Mouse (Mus musculus) myocyte (in vitro differentiated cells): ENCODE measurements at regions not wholly inside any gene's neighbourhood (a gene's known extent, or its start where the extent isn't known, plus 50 kb on each side); places are given as distances from the start of the nearest gene placed in this dataset.

Source experiments
- H3K27me3 ChIP-seq: one replicate; pipeline ENCODE4 v1.6.1; 2011; ENCODE audit not compliant: control insufficient read depth, insufficient read depth, insufficient read length
- H3K36me3 ChIP-seq: one replicate; pipeline ENCODE4 v1.6.1; 2011; ENCODE audit not compliant: control insufficient read depth, insufficient read depth
- H3K4me2 ChIP-seq: one replicate; pipeline ENCODE4 v1.6.1; 2011; ENCODE audit warnings: low read depth, control low read depth
- H3K4me3 ChIP-seq: one replicate; pipeline ENCODE4 v1.5.1; 2011; ENCODE audit warnings: mild to moderate bottlenecking, control low read depth, moderate library complexity
- H3K79me2 ChIP-seq: one replicate; pipeline ENCODE4 v1.6.1; 2011; ENCODE audit not compliant: control insufficient read depth, insufficient read depth
- H3ac ChIP-seq: one replicate; pipeline ENCODE4 v1.6.1; 2011; ENCODE audit not compliant: control insufficient read depth, insufficient read length
- CEBPB ChIP-seq: IDR thresholded peaks from 2 replicates; pipeline ENCODE4 v1.6.1; 2011; ENCODE audit warnings: mild to moderate bottlenecking, moderate library complexity; ENCODE audit not compliant: poor library complexity, insufficient read depth, severe bottlenecking
- E2F4 ChIP-seq: IDR thresholded peaks from one replicate; pipeline ENCODE4 v1.6.1; 2011; ENCODE audit warnings: mild to moderate bottlenecking, control low read depth, moderate library complexity; ENCODE audit not compliant: insufficient read depth
- MAX ChIP-seq: IDR thresholded peaks from one replicate; pipeline ENCODE4 v1.6.1; 2011; ENCODE audit warnings: low read depth, mild to moderate bottlenecking, control low read depth
- MYOD1 ChIP-seq, 3 experiments: IDR thresholded peaks; one replicate each; pipeline ENCODE4 v1.6.1; 2011; ENCODE audit warnings: control low read depth in 2 of 3, low read depth in 2 of 3, mild to moderate bottlenecking in 2 of 3, moderate library complexity in 1 of 3; ENCODE audit not compliant: insufficient read length in 2 of 3, control insufficient read depth in 1 of 3
- MYOG ChIP-seq, 3 experiments: IDR thresholded peaks; one replicate each; pipeline ENCODE4 v1.6.1; 2011; ENCODE audit warnings: control low read depth in 2 of 3, low read depth in 2 of 3, mild to moderate bottlenecking in 2 of 3; ENCODE audit not compliant: insufficient read length in 2 of 3, control insufficient read depth in 1 of 3, insufficient read depth in 1 of 3
- POLR2A ChIP-seq: IDR thresholded peaks from one replicate; pipeline ENCODE4 v1.6.1; 2011; ENCODE audit warnings: low read depth, mild to moderate bottlenecking, control low read depth, moderate library complexity; ENCODE audit not compliant: insufficient read length
- POLR2AphosphoS2 ChIP-seq: IDR thresholded peaks from one replicate; pipeline ENCODE4 v1.6.1; 2011; ENCODE audit warnings: low read depth, control low read depth; ENCODE audit not compliant: insufficient read length
- REST ChIP-seq: IDR thresholded peaks from one replicate; pipeline ENCODE4 v1.6.1; 2011; ENCODE audit warnings: mild to moderate bottlenecking, control low read depth, moderate library complexity; ENCODE audit not compliant: insufficient read depth, insufficient read length
- SRF ChIP-seq: IDR thresholded peaks from one replicate; pipeline ENCODE4 v1.6.1; 2011; ENCODE audit warnings: low read depth; ENCODE audit not compliant: control insufficient read depth, insufficient read length
- TCF12 ChIP-seq: IDR thresholded peaks from one replicate; pipeline ENCODE4 v1.6.1; 2011; ENCODE audit warnings: mild to moderate bottlenecking, control low read depth; ENCODE audit not compliant: poor library complexity, insufficient read depth, severe bottlenecking
- TCF3 ChIP-seq: IDR thresholded peaks from one replicate; pipeline ENCODE4 v1.6.1; 2011; ENCODE audit warnings: low read depth, control low read depth; ENCODE audit not compliant: insufficient read length
- USF1 ChIP-seq: IDR thresholded peaks from one replicate; pipeline ENCODE4 v1.6.1; 2011; ENCODE audit warnings: low read depth, mild to moderate bottlenecking, control low read depth, moderate library complexity

GRCm38 (mm10) chr1:158180095-158180494 lies 176.0 kb downstream of the Brinp2 start:
- TF ChIP-seq MAX, result no peak
- no peak for TF ChIP-seq MYOD1 (IDR thresholded peaks at IDR 0.05; ENCODE audit: control insufficient read depth in 1 of 3, insufficient read length in 2 of 3, low read depth in 2 of 3)
- TF ChIP-seq SRF, result no peak
- no peak for TF ChIP-seq TCF3
- no peak for TF ChIP-seq REST
- no peak for TF ChIP-seq POLR2AphosphoS2
- TF ChIP-seq E2F4, result no peak
- no peak for TF ChIP-seq MYOG (IDR thresholded peaks at IDR 0.05; ENCODE audit: control insufficient read depth in 1 of 3, insufficient read depth in 1 of 3, insufficient read length in 2 of 3, low read depth in 2 of 3)
- no peak for TF ChIP-seq USF1
- no peak for TF ChIP-seq TCF12
- TF ChIP-seq POLR2A, result no peak
- no peak for TF ChIP-seq CEBPB
- no peaks in the 10 kb centered on the region for H3K27me3 ChIP-seq
- no peak overlapping the region for H3ac ChIP-seq
- H3K36me3 ChIP-seq, result no peaks in the 10 kb centered on the region
- H3K4me2 ChIP-seq, result no peak overlapping the region
- H3K79me2 ChIP-seq, result no peaks in the 10 kb centered on the region
- no peak overlapping the region for H3K4me3 ChIP-seq

- Histone ChIP-seq H3K4me2 (no peak overlapping the region), H3K4me3 (no peak overlapping the region), H3ac (no peak overlapping the region), H3K27me3 (no peaks in the 10 kb centered on the region), H3K36me3 (no peaks in the 10 kb centered on the region), H3K79me2 (no peaks in the 10 kb centered on the region)
- TF ChIP-seq MYOD1 (IDR thresholded peaks at IDR 0.05; ENCODE audit: control insufficient read depth in 1 of 3, insufficient read length in 2 of 3, low read depth in 2 of 3) (no peak), POLR2A (no peak), TCF12 (no peak), MAX (no peak), CEBPB (no peak), TCF3 (no peak), REST (no peak), USF1 (no peak), MYOG (IDR thresholded peaks at IDR 0.05; ENCODE audit: control insufficient read depth in 1 of 3, insufficient read depth in 1 of 3, insufficient read length in 2 of 3, low read depth in 2 of 3) (no peak), SRF (no peak)
These were observed 174.8 kb downstream of the Brinp2 start for GRCm38 (mm10) chr1:158181296-158181695.

- H3K79me2 ChIP-seq, result no peaks in the 10 kb centered on the region
- H3ac ChIP-seq, result no peak overlapping the region
- H3K4me2 ChIP-seq, result no peak overlapping the region
- H3K36me3 ChIP-seq, result no peaks in the 10 kb centered on the region
- H3K4me3 ChIP-seq, result no peak overlapping the region
- no peaks in the 10 kb centered on the region for H3K27me3 ChIP-seq
- TF ChIP-seq CEBPB, result no peak
- no peak for TF ChIP-seq MAX
- no peak for TF ChIP-seq MYOD1 (IDR thresholded peaks at IDR 0.05; ENCODE audit: control insufficient read depth in 1 of 3, insufficient read length in 2 of 3, low read depth in 2 of 3)
- no peak for TF ChIP-seq SRF
- TF ChIP-seq POLR2A, result no peak
- TF ChIP-seq TCF12, result no peak
- TF ChIP-seq E2F4, result no peak
- TF ChIP-seq REST, result no peak
- TF ChIP-seq TCF3, result no peak
- TF ChIP-seq USF1, result no peak
These were observed 168.5 kb downstream of the Brinp2 start for GRCm38 (mm10) chr1:158187651-158188050.

- H3K27me3 ChIP-seq, result no peaks in the 10 kb centered on the region
- H3K79me2 ChIP-seq, result no peaks in the 10 kb centered on the region
- H3ac ChIP-seq, result no peak overlapping the region
- H3K36me3 ChIP-seq, result no peaks in the 10 kb centered on the region
- TF ChIP-seq CEBPB, result no peak
- no peak for TF ChIP-seq E2F4
- no peak for TF ChIP-seq USF1
- TF ChIP-seq MYOD1 (IDR thresholded peaks at IDR 0.05; ENCODE audit: control insufficient read depth in 1 of 3, insufficient read length in 2 of 3, low read depth in 2 of 3), result no peak
- no peak for TF ChIP-seq TCF12
- no peak for TF ChIP-seq MAX
- no peak for TF ChIP-seq MYOG (IDR thresholded peaks at IDR 0.05; ENCODE audit: control insufficient read depth in 1 of 3, insufficient read depth in 1 of 3, insufficient read length in 2 of 3, low read depth in 2 of 3)
- no peak for TF ChIP-seq TCF3
- no peak for TF ChIP-seq SRF
- TF ChIP-seq REST, result no peak
- TF ChIP-seq POLR2AphosphoS2, result no peak
- TF ChIP-seq POLR2A, result no peak
- H3K4me3 ChIP-seq, result no peak overlapping the region
- H3K4me2 ChIP-seq, result no peak overlapping the region
These were observed 163.1 kb downstream of the Brinp2 start for GRCm38 (mm10) chr1:158192841-158193551.
